In the genomic region with DNA sequence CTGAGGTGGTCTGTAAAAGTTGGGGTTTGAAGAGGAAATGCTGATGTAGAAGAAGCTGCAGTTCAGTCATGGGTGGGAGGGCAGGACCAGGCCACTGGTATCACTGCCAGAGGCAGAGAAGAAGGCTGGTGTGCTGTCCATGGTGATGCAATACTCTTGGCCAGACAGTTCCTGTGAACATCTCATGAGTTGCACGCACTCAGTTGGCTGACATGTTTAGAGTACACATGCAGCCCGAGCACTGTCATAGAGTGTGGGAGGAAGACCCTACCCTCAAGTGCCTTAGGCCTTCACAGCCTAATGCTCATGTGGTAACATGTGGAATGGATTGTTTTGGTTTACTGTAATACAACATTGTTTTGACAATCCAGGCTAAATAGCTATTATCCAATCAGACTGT, we compare ENCODE assay signal across 20 mouse cellular contexts.
DNase-seq lines count a peak whose midpoint lies in the region; ATAC-seq and TF ChIP-seq lines count a peak whose summit lies in the region.
"Had no signal": no experiment of that assay in that cellular context is flagged by ENCODE, and none has a peak within 500 bp of the region (broad histone marks: within the 10 kb centered on the region; RNA-seq: fewer than 3 reads in every experiment).

No protein-coding gene starts in this region.

- 58% methylated on average over 2 of the region's 2 CpGs for WGBS in lung, embryonic 14.5 days
- WGBS in stomach, postnatal 0 days = 60% methylated on average over 2 of the region's 2 CpGs

- H3K4me3 ChIP-seq in lung, embryonic 14.5 days (ENCODE audit: low read depth, low read length) = no peak overlapping the region
- H3K4me3 ChIP-seq in stomach, postnatal 0 days (ENCODE audit: low read depth, low read length) = no peak overlapping the region
- H3K4me3 ChIP-seq: forebrain, embryonic 10.5 days; heart, embryonic 12.5 days; layer of hippocampus, adult 2 months; neural tube, embryonic 13.5 days had no signal

- no peak overlapping the region for H3K9ac ChIP-seq in lung, embryonic 14.5 days
- no peak overlapping the region for H3K9ac ChIP-seq in stomach, postnatal 0 days (ENCODE audit: low read length)
- H3K9ac ChIP-seq: heart, embryonic 12.5 days; liver, postnatal 0 days; neural tube, embryonic 13.5 days had no signal

- no peak overlapping the region; the same call in 1 of the 2 replicates for H3K27ac ChIP-seq in lung, embryonic 14.5 days (ENCODE audit: low read depth)
- no peak overlapping the region; the same call in 1 of the 2 replicates for H3K27ac ChIP-seq in stomach, postnatal 0 days (replicated peaks)
- H3K27ac ChIP-seq: forebrain, embryonic 10.5 days; hindbrain, postnatal 0 days; layer of hippocampus, adult 2 months; neural tube, embryonic 13.5 days had no signal

- no peak overlapping the region for H3K4me2 ChIP-seq in lung, embryonic 14.5 days
- H3K4me2 ChIP-seq in stomach, postnatal 0 days (replicated peaks; ENCODE audit: low read depth) = no peak overlapping the region
- H3K4me2 ChIP-seq: heart, embryonic 12.5 days; neural tube, embryonic 13.5 days had no signal

- peaks cover 18% of the 10 kb centered on the region; the same call in 1 of the 2 replicates for H3K36me3 ChIP-seq in lung, embryonic 14.5 days (ENCODE audit: insufficient read depth)
- H3K36me3 ChIP-seq in stomach, postnatal 0 days (ENCODE audit: control insufficient read depth, insufficient read depth, low read length) = no peaks in the 10 kb centered on the region

- H3K4me1 ChIP-seq in lung, embryonic 14.5 days (ENCODE audit: insufficient read depth) = 0 out of 2 replicates have a peak, but pooled peaks cover 4% of the 10 kb centered on the region
- no peaks in the 10 kb centered on the region for H3K4me1 ChIP-seq in stomach, postnatal 0 days (replicated peaks; ENCODE audit: control insufficient read depth, insufficient read depth)
- H3K4me1 ChIP-seq: neural tube, embryonic 13.5 days had no signal

- peak; percentile 68 for ATAC-seq in lung, embryonic 14.5 days (ENCODE audit: insufficient read depth)
- ATAC-seq in granulocyte monocyte progenitor cell, adult 5-6 weeks (replicated peaks; ENCODE audit: poor library complexity, severe bottlenecking) = peak; percentile 37; the same call in 1 of the 2 replicates
- peak; percentile 74 for ATAC-seq in stomach, postnatal 0 days (ENCODE audit: low FRiP score, low TSS enrichment)
- ATAC-seq: hindbrain, postnatal 0 days; liver, postnatal 0 days had no signal

- no peak for TF ChIP-seq EP300 in stomach, postnatal 0 days (optimal IDR thresholded peaks at IDR 0.05)

- no peaks in the 10 kb centered on the region for H3K27me3 ChIP-seq in lung, embryonic 14.5 days (ENCODE audit: insufficient read depth, low read length)
- no peaks in the 10 kb centered on the region for H3K27me3 ChIP-seq in stomach, postnatal 0 days (ENCODE audit: control insufficient read depth, insufficient read depth, low read length)
- H3K27me3 ChIP-seq: heart, embryonic 12.5 days; neural tube, embryonic 13.5 days had no signal

- no peaks in the 10 kb centered on the region for H3K9me3 ChIP-seq in lung, embryonic 14.5 days (ENCODE audit: low read depth, low read length)
- no peaks in the 10 kb centered on the region for H3K9me3 ChIP-seq in stomach, postnatal 0 days (ENCODE audit: control insufficient read depth, low read length)
- H3K9me3 ChIP-seq: forebrain, embryonic 10.5 days; heart, embryonic 12.5 days; neural tube, embryonic 13.5 days had no signal

- no peak for TF ChIP-seq CTCF in lung, embryonic 14.5 days (IDR thresholded peaks at IDR 0.05; ENCODE audit: low read depth)
- no peak for TF ChIP-seq CTCF in stomach, postnatal 0 days (IDR thresholded peaks at IDR 0.05; ENCODE audit: low read depth)

- peak; percentile 60 for DNase-seq in lung, embryonic 14.5 days
- DNase-seq in lung, postnatal 10 days = no peak
- DNase-seq in right cerebral cortex, postnatal 25 days = peak; percentile 2
- DNase-seq in right cerebral cortex, postnatal 14 days = no peak
- DNase-seq in stomach, postnatal 0 days (ENCODE audit: low spot score) = no peak
- DNase-seq in gastrocnemius, postnatal 4 days (ENCODE audit: low spot score in 2 of 2) = no peak
- DNase-seq: adrenal gland, postnatal 10 days; cerebellum, adult 9-10 months; heart, postnatal 14 days; kidney, adult 8-10 months; kidney, postnatal 14 days; liver, postnatal 0 days; right cerebral cortex, postnatal 4 days; thymus, postnatal 25 days had no signal

Comparison
In these comparisons a context has a peak if more than half of its experiments do, and no peak if none do; other contexts are left out.
1. DNase-seq: peak in lung, embryonic 14.5 days (single experiment) and right cerebral cortex, postnatal 25 days (single experiment); none in lung, postnatal 10 days (single experiment), right cerebral cortex, postnatal 14 days (single experiment), stomach, postnatal 0 days (single experiment) and gastrocnemius, postnatal 4 days (0 of 2).
2. Peak in every context shown above with its lines, with median percentiles within 50 percentile points of each other: ATAC-seq.